Mouse (Mus musculus) hindbrain, embryonic 10.5 days (tissue): ENCODE data around the gene Olfm2. TPM values are rescaled to one million over a fixed set of nuclear protein-coding genes. Genes with fewer than 3 reads are reported as not detected.

ENCODE experiments used
- DNase-seq: peaks from one replicate; pipeline ENCODE4 v3.0.0-alpha.2; 2017; ENCODE audit warnings: low spot score
- H3K27ac ChIP-seq: fragments of 300-500 bp; sonication (generic); 2 replicates; pipeline ENCODE4 v1.5.1; 2016; ENCODE audit warnings: mild to moderate bottlenecking, moderate library complexity
- H3K27me3 ChIP-seq: fragments of 300-500 bp; sonication (generic); 2 replicates; pipeline ENCODE4 v1.6.1; 2016; ENCODE audit warnings: mild to moderate bottlenecking; ENCODE audit not compliant: poor library complexity, insufficient read depth, severe bottlenecking
- H3K36me3 ChIP-seq: fragments of 300-500 bp; sonication (generic); 2 replicates; pipeline ENCODE4 v1.6.1; 2016; ENCODE audit warnings: mild to moderate bottlenecking, moderate library complexity
- H3K4me1 ChIP-seq: fragments of 300-500 bp; sonication (generic); replicated peaks from 2 replicates; pipeline ENCODE4 v1.6.1; 2016; ENCODE audit warnings: mild to moderate bottlenecking
- H3K4me3 ChIP-seq: fragments of 300-500 bp; sonication (generic); 2 replicates; pipeline ENCODE4 v1.5.1; 2016; ENCODE audit warnings: mild to moderate bottlenecking, moderate library complexity
- H3K9me3 ChIP-seq: fragments of 300-500 bp; sonication (generic); 2 replicates; pipeline ENCODE4 v1.6.1; 2016; ENCODE audit warnings: mild to moderate bottlenecking, moderate library complexity
- WGBS: fragments of 180-500 bp; shearing (Covaris S2); methylation state at CpG from one replicate; pipeline ENCODE4 v1.1.7; 2016; 5-methylcytosine and 5-hydroxymethylcytosine counted together
- polyA plus RNA-seq: library from polyadenylated mRNA; unstranded; fragments of >200 nt; fragmentation: Nextera tagmentation; extraction: Ambion mirVana; gene quantifications from 2 replicates; pipeline ENCODE4 v1.2.1, GENCODE M21; 2016

The Olfm2 gene
- polyA plus RNA-seq, 1 experiment from 2014 or later: 76.4 TPM

DNA sequence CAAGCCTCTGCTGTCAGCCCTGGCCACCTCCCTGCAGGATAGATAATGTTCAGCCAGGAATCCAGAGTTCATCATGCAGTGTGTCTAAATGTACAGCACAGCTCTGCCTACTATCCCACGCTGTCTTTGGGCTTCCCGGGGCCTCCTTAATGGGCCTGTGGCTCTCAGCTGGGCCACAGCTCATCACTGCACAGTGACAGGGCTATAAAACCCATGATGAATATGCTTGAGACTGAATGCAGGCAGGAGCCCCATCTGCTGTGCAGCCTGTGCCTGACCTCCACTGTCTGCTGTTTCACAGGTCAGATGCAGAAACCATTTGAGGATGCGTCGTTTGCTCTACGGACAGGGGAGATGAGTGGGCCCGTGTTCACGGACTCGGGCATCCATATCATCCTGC, 83.3 kb downstream of the Olfm2 start:
- DNase-seq: peak; percentile 32
- no peak overlapping the region for H3K4me3 ChIP-seq
- 83% methylated on average over 8 of the region's 8 CpGs for WGBS
- H3K9me3 ChIP-seq: no peaks in the 10 kb centered on the region
- H3K27me3 ChIP-seq: no peaks in the 10 kb centered on the region
- H3K4me1 ChIP-seq: peaks cover 48% of the 10 kb centered on the region
- H3K36me3 ChIP-seq: peaks cover 76% of the 10 kb centered on the region
- peak overlapping the region; percentile 69 for H3K27ac ChIP-seq

- WGBS: 62% methylated on average over 3 of the region's 3 CpGs
- no peaks in the 10 kb centered on the region for H3K9me3 ChIP-seq
- H3K4me3 ChIP-seq: no peak overlapping the region
- DNase-seq: peak; percentile 73
- no peaks in the 10 kb centered on the region for H3K27me3 ChIP-seq
- H3K4me1 ChIP-seq: peaks cover 48% of the 10 kb centered on the region
- H3K27ac ChIP-seq: peak overlapping the region; percentile 69
- peaks cover 81% of the 10 kb centered on the region for H3K36me3 ChIP-seq
These were observed 83.8 kb downstream of the Olfm2 start for GRCm38 (mm10) chr9:20662325-20662724.

DNA sequence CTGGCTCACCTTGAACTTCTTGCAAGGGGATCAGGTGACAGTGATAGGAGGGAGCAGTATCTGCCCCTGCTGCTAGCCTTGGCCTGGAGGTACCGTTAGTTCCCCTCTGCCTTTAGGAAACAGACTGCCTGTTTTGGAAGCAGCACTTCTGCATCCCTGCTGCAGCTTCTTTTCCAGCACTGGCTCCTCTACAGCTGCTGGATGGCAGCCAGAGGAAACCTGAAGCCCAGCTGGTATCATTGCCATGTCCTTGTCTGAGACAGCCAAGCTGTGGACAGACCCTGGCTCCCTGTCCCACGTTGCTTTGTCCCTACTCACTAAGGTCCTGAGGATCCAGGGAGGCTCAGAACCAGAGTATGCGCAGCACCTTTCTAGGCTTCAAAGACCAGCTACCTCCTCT, 88.6 kb downstream of the Olfm2 start:
- H3K4me3 ChIP-seq: no peak overlapping the region
- no peaks in the 10 kb centered on the region for H3K27me3 ChIP-seq
- peaks cover 94% of the 10 kb centered on the region for H3K36me3 ChIP-seq
- no peaks in the 10 kb centered on the region for H3K9me3 ChIP-seq
- peaks cover 36% of the 10 kb centered on the region for H3K4me1 ChIP-seq
- DNase-seq: no peak
- no peak overlapping the region for H3K27ac ChIP-seq
- WGBS: 98% methylated on average over 3 of the region's 3 CpGs

- Histone ChIP-seq H3K4me3 (peak overlapping the region; percentile 99), H3K36me3 (peaks cover 62% of the 10 kb centered on the region), H3K9me3 (no peaks in the 10 kb centered on the region), H3K27me3 (no peaks in the 10 kb centered on the region), H3K27ac (no peak overlapping the region), H3K4me1 (peaks cover 42% of the 10 kb centered on the region)
- WGBS: 94% methylated on average over 3 of the region's 3 CpGs
- DNase-seq: no peak
These were observed 92.3 kb downstream of the Olfm2 start for GRCm38 (mm10) chr9:20653859-20654258.

DNA sequence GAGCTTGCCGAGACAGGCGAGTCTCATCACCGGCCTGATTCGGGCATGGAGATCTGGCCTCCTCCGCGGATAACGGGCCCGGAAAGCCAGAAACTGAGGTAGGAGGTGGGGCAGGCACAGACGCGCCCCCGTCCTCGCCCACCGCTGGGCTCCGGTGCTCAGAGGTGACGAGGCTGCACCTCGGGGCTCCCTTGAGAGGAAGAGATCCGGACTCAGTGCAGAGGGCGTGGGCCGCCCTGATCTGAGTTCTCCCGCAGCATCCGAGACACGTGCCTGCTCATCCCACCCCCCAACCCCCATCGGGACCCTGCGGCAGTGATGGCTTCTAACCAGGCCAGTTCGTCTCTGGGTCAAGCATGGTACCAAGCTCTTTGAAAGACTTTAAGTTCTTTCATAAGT, 93.9 kb downstream of the Olfm2 start:
- no peaks in the 10 kb centered on the region for H3K9me3 ChIP-seq
- peaks cover 62% of the 10 kb centered on the region for H3K36me3 ChIP-seq
- H3K27me3 ChIP-seq: no peaks in the 10 kb centered on the region
- DNase-seq: no peak
- H3K4me3 ChIP-seq: peak overlapping the region; percentile 99
- under 1% methylated on average over 25 of the region's 25 CpGs for WGBS
- peaks cover 42% of the 10 kb centered on the region for H3K4me1 ChIP-seq
- peak overlapping the region; percentile 91 for H3K27ac ChIP-seq

- WGBS: under 1% methylated on average over 45 of the region's 45 CpGs
- H3K4me1 ChIP-seq: peaks cover 42% of the 10 kb centered on the region
- peak; percentile 98 for DNase-seq
- peak within 1 kb of the TSS; percentile 99 for H3K4me3 ChIP-seq
- no peaks in the 10 kb centered on the region for H3K9me3 ChIP-seq
- peaks cover 62% of the 10 kb centered on the region for H3K36me3 ChIP-seq
- no peaks in the 10 kb centered on the region for H3K27me3 ChIP-seq
- H3K27ac ChIP-seq: peak within 1 kb of the TSS; percentile 91
These were observed 94.4 kb downstream of the Olfm2 start, which contains the start of gene Pin1 for GRCm38 (mm10) chr9:20651602-20652259. Pin1 (plus strand) TSS chr9:20652095.

DNA sequence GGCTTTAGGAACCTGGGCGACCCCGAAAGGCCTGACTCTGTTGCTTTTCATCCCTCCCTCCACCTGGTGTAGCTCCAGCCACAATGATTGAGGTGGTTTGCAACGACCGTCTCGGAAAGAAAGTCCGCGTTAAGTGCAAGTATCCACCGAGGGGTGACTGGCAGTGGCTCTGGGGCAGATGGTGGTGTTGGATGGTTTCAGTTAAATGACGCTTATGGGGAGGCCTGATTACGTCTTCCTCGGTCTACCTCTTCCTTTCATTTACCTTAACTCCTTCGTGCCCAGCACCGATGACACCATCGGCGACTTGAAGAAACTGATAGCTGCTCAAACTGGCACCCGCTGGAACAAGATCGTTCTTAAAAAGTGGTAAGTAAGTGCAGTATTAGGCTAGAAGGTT, 101.0 kb downstream of the Olfm2 start:
- no peak for DNase-seq
- 5% methylated on average over 17 of the region's 17 CpGs for WGBS
- peak overlapping the region; percentile 93 for H3K4me3 ChIP-seq
- 0 out of 2 replicates have a peak, but pooled peaks cover 3% of the 10 kb centered on the region for H3K9me3 ChIP-seq
- H3K27ac ChIP-seq: peak overlapping the region; percentile 94
- no peaks in the 10 kb centered on the region for H3K27me3 ChIP-seq
- peaks cover 34% of the 10 kb centered on the region for H3K36me3 ChIP-seq
- H3K4me1 ChIP-seq: peaks cover 33% of the 10 kb centered on the region

DNA sequence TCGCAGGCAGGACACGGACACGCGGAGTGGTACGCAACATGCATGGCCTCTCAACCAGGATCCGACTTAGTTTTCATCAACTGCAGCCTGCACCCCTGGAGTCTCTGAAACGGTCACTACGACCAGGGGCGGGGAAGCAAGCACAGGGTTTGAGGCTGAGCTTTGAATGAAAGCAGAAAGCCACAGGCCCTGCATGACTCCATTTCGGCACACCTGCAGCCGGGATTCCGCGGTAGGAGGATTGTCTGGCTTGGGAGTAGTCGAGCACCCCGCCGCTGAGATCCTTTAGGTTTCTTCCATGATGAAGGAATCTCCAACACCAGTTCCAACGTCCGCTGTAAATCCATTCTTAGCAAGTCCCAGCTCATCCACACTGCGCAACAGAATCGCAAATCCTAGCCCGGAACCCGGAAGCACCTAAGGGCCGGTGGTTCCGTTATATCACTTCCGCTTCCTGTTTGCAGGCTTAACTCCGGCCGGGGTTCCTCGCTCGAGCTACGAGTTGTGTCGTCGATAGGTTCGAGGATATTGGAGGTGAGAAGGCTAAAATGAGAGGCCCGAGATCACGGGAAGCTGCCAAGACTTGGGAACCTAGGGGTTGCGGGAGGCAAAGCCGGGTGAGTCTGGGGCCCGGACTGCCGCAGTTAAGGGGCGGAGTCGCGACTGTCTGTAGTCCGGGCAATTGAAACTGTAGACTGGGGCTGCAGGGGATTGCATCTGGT, 101.6 kb downstream of the Olfm2 start, which contains the start of gene Fbxl12:
TSS of gene Fbxl12 (minus strand) at position 408 of the 722 bp plus-strand sequence.
- peak; percentile 80 for DNase-seq
- WGBS: under 1% methylated on average over 43 of the region's 43 CpGs
- H3K36me3 ChIP-seq: peaks cover 36% of the 10 kb centered on the region
- H3K4me1 ChIP-seq: peaks cover 33% of the 10 kb centered on the region
- H3K27ac ChIP-seq: peak within 1 kb of the TSS; percentile 94
- H3K9me3 ChIP-seq: 0 out of 2 replicates have a peak, but pooled peaks cover 3% of the 10 kb centered on the region
- no peaks in the 10 kb centered on the region for H3K27me3 ChIP-seq
- H3K4me3 ChIP-seq: peak within 1 kb of the TSS; percentile 93

DNA sequence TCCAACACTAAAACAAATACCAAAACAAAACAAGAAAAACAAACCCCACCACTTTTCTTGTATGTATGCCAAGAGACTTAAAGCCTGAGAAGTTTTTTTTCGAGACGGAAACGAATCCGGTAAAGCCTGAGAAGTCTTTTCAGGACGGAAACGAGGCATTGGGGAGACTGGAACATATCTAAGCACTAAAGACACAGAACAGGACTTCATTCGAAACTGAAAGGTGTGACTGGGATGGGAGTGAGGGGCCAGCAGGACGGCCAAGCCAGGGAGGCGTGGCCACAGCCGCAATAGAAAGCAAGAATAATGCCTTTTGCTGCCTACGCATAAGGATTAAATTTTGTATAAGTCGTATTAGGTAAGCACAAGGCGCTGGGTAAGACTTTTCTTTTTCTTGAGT, 102.4 kb downstream of the Olfm2 start:
- Histone ChIP-seq H3K9me3 (0 out of 2 replicates have a peak, but pooled peaks cover 3% of the 10 kb centered on the region), H3K27ac (peak overlapping the region; percentile 94), H3K4me1 (peaks cover 33% of the 10 kb centered on the region), H3K36me3 (peaks cover 38% of the 10 kb centered on the region), H3K27me3 (no peaks in the 10 kb centered on the region), H3K4me3 (peak overlapping the region; percentile 93)
- WGBS: 15% methylated on average over 13 of the region's 13 CpGs
- DNase-seq: no peak

DNA sequence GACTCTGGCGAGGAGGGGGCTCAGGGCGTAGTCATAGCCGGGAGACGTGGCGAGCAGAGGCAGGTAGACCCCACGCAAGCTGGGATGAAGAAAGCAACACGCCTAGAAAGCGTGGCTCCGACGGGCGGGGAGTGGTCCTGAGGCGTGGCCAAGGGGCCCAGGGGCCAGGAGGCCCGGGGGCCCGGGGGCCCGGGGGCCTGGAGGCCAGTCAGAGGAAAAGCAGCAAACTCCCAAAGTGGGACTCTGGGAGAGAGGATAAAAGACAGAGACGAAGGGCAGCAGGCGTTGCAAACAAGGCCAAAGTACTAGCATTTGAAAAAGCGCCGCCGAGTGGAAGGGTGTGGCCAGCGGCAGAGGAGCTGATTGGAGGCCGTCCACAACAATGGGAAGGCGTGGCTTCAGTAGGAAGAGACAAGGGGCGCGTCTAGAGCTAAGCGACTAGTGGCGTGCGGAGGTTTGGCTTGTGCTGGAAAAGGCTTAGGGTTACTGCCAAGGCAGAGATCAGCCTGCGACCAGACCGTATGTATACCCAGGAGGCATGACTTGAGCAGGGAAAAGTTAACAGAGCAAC, 103.2 kb downstream of the Olfm2 start:
- Histone ChIP-seq H3K27me3 (no peaks in the 10 kb centered on the region), H3K4me1 (peaks cover 33% of the 10 kb centered on the region), H3K9me3 (0 out of 2 replicates have a peak, but pooled peaks cover 3% of the 10 kb centered on the region), H3K36me3 (peaks cover 38% of the 10 kb centered on the region), H3K27ac (peak overlapping the region; percentile 94), H3K4me3 (peak overlapping the region; percentile 93)
- WGBS: under 1% methylated on average over 30 of the region's 30 CpGs
- DNase-seq: peak; percentile 89

DNA sequence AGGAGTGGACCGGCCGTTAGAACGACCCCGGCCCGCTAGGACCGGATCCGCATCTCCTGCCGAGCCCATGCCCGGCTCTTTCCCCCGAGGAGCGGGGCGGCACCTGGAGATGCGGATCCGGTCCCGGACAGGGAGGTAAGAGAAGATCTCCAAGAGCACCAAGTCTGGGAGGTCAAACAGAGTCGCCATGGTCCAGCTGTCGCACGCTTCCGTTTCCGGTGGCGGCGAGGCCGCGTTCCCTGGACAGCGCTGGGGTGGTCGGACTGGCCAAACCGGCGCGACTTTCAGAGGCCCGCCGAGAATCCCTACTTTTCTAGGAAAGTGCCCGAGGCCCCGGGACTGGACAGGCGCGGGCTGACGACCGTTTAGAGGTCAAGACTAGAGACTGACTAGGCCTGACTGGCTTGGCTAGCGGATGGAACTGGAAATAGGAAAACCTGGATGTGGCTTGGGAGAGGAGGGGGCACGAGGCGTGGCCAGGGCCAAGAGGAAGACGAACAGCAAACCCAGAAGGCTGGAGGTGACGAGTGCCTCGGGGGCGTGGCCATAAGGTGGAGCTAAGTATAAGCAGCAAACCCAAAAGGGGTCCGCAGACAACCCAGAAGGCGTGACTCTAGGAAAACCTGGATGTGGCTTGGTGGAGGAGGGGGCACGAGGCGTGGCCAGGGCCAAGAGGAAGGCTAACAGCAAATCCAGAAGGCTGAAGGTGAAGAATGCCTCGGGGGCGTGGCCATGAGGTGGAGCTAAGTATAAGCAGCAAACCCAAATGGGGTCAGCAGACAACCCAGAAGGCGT, 103.9 kb downstream of the Olfm2 start, which contains the start of gene Ubl5:
TSS of gene Ubl5 (plus strand) at position 778 of the 795 bp plus-strand sequence.
- peak; percentile 97 for DNase-seq
- Histone ChIP-seq H3K36me3 (peaks cover 38% of the 10 kb centered on the region), H3K4me3 (peak within 1 kb of the TSS; percentile 93), H3K4me1 (peaks cover 33% of the 10 kb centered on the region), H3K27ac (peak within 1 kb of the TSS; percentile 94), H3K27me3 (no peaks in the 10 kb centered on the region), H3K9me3 (0 out of 2 replicates have a peak, but pooled peaks cover 3% of the 10 kb centered on the region)
- WGBS: under 1% methylated on average over 51 of the region's 51 CpGs

- Histone ChIP-seq H3K27ac (peak overlapping the region; percentile 94), H3K4me1 (peaks cover 33% of the 10 kb centered on the region), H3K4me3 (peak overlapping the region; percentile 93), H3K36me3 (peaks cover 36% of the 10 kb centered on the region), H3K27me3 (no peaks in the 10 kb centered on the region), H3K9me3 (0 out of 2 replicates have a peak, but pooled peaks cover 3% of the 10 kb centered on the region)
- WGBS: 31% methylated on average over 6 of the region's 6 CpGs
- DNase-seq: no peak
These were observed 104.6 kb downstream of the Olfm2 start for GRCm38 (mm10) chr9:20641501-20641900.
